Mouse (Mus musculus): ENCODE data around the gene Aipl1.
"Not testable (repeated sequence)": the region's sequence is repeated elsewhere in the genome, so short reads cannot be mapped to it uniquely, and the experiment has no call there.

Aipl1 gene

DNA sequence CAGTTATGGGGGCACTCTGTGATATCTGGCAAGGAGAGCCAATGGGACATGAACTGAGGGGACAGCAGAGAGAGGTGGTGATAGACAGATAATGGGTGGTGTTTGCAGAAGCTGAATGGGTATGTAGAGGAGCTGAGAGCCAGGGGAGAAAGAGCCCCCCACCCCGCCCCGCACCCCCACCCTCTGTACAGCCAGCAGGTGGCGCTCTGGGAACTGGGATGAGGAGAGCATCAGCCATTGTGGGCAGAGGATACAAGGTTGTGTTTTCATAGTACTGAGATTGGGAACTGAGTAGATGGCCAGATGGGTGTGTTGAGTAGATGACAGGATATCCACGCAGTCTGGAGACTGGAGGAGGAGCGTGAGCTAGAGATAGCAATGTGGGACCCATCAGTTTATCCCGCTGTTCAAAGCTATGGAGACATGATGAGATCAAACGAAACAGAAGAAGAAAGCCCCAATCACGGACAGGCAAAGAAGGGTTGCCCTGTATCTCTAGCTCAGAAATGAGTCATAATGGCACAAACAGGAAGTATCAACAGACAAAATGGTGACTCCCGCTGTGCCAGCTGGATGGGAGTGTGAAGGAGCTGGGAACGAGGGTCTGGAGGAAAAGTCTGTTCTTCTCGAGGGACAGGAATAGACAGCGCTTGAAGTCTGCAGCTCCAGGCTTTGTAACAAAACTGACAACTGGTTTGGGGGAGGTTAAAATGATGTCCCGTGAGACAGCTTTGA is 20.6 kb downstream of the Aipl1 start:
- DNase-seq (ENCODE audit: low spot score in 2 of 2), result no peak

- no peak for DNase-seq (ENCODE audit: low spot score in 2 of 2)
Observed at GRCm38 (mm10) chr11:72014674-72015073, 22.6 kb downstream of the Aipl1 start.

- DNase-seq (ENCODE audit: low spot score in 2 of 2), result no peak
Observed at GRCm38 (mm10) chr11:72011955-72012354, 25.4 kb downstream of the Aipl1 start.

- no peak for DNase-seq (ENCODE audit: low spot score in 2 of 2)
Observed at GRCm38 (mm10) chr11:72010940-72011722, 26.2 kb downstream of the Aipl1 start.

DNA sequence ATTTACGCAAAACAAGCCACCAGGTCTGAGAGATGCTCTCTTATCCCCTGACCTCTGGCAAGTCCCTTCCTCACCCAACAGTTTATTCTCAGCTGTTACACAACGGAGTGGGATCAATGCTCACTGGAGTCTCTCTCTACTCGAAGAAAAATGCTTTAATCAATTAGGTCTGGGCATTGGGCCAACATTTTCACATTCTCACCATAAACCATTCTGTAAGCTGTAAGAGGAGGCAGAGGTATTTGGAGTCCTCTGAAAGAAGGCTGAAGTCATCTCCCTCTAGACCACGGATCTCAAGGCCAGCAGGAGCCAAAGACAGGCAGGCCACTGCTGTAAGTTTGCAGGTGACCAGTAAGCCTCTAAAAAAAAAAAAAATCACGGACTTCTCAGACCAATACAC is 26.9 kb downstream of the Aipl1 start:
- DNase-seq (ENCODE audit: low spot score in 2 of 2), result no peak

GRCm38 (mm10) chr11:72005547-72005946 is 31.8 kb downstream of the Aipl1 start:
- DNase-seq (ENCODE audit: low spot score in 2 of 2), result no peak

DNA sequence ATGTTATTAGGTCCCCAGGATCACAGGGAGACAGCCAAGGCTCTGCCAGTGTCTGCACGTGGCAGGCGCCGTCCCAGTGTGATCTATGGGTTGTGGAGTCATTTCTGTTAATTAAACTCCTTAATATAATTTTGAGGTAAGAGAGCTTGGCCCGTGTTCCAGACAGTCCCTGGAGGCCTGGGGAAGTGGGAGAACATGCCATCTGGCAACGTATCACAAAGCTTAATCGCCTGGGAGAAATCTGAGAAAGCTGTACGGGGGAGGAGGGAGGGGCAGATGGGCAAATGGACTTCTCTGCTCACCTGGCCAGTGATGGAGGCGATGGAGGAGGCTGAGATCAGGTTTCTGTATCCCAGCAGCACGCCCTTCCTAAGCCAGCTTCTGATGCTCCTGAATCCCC is 34.1 kb downstream of the Aipl1 start:
- DNase-seq (ENCODE audit: low spot score in 2 of 2), result no peak

- DNase-seq (ENCODE audit: low spot score in 2 of 2), result no peak
Observed at GRCm38 (mm10) chr11:72002138-72002853, 35.0 kb downstream of the Aipl1 start.

DNA sequence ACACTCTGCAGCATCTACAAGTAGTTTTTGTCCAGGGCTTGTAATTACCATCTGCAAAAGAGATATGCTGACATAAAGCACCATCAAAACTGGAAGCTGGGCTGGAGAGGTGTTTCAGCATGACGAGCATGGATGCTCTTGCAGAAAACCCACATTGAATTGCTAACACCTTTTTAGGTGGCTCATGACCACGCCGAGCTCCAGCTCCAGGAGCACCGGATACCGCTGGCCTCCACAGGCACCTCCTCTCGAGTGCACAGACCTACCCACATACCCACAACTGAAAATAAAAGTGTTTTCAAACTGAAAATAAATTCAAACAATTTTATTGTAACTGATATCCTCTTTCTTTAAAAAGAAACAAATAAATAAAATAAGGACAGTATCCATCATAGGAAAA is 37.1 kb downstream of the Aipl1 start:
- DNase-seq (ENCODE audit: low spot score in 2 of 2), result no peak

- no peak for DNase-seq (ENCODE audit: low spot score in 2 of 2)
Observed at GRCm38 (mm10) chr11:71996805-71997204, 40.5 kb downstream of the Aipl1 start.

DNA sequence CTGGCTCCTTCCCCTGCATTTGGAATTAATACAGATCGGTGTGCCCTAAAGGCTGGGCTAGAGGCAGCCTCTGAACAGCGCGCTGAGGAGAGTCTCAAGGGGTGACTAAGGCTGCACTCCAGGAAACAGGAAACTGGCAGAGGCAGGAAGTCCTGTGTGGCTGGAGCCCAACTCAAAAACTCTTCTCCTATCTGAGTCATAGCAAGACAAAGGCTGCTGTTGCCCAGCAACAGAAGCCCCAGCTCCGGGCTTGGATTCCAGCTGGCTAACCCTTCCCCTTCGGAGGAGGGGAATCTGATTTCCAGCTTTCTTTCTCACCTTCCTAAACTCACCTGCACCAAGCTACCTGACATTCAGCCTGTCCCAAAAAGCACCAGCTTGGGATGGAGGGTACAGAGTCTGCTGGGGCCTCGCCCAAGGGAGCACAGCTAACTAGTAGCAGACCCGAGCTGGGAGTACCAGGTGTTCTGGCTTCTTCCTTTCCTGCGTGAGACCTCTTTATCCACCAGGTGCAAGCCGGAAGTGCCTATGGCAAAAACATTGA is 41.3 kb downstream of the Aipl1 start:
- peak in 1 of 2 experiments; percentile 37 for DNase-seq (ENCODE audit: low spot score in 2 of 2)

- DNase-seq (ENCODE audit: low spot score in 2 of 2), result no peak
Observed at GRCm38 (mm10) chr11:71992438-71992837, 44.9 kb downstream of the Aipl1 start.

DNA sequence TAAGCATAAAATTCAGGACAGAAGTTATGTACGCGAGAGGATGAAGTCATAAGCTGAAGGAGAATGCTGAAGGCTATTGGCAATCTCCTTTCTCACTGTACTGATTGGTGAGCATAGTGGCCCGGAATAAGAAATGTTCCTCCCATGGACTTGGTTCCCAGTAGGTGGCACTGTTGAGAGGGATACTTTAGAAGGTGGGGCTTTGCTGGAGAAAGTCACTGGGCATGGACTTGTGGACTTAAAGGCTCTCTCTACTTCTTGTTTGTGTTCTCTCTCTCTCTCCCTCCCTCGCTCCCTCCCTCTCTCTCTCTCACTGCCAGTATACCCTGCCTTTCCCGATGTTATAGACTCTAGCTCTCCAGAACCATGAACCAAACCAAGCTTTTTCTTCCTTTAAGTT is 45.8 kb downstream of the Aipl1 start:
- DNase-seq (ENCODE audit: low spot score in 2 of 2), result no peak

GRCm38 (mm10) chr11:71989407-71989806 is 47.9 kb downstream of the Aipl1 start:
- DNase-seq (ENCODE audit: low spot score in 2 of 2), result not testable (repeated sequence)

- DNase-seq (ENCODE audit: low spot score in 2 of 2), result no peak
Observed at GRCm38 (mm10) chr11:71987159-71988150, 49.9 kb downstream of the Aipl1 start.

DNA sequence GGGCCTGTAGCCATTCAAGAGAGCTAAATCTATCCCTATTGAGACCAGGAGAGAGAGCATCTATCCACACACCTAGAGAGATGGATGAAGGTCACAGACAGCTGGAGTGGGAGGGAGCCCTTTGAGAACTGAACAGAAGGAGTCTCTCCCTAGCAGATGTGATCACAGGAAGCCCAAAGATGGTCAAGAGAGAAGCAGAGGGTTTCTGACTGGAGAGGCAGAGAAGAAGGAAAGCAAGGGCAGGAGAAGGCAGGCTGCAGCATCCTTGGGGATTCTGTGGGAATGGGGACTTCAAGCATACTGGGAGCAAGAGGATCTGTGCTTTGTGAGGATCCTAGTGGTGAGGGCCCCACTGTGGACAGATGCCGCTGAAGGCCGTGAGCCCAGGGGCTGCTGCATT is 51.5 kb downstream of the Aipl1 start:
- DNase-seq (ENCODE audit: low spot score in 2 of 2), result no peak

- no peak for DNase-seq (ENCODE audit: low spot score in 2 of 2)
Observed at GRCm38 (mm10) chr11:71985101-71985711, 52.1 kb downstream of the Aipl1 start.

GRCm38 (mm10) chr11:71984093-71984492 is 53.2 kb downstream of the Aipl1 start:
- DNase-seq (ENCODE audit: low spot score in 2 of 2), result no peak
